Mouse (Mus musculus) hindbrain, embryonic 16.5 days (tissue): ENCODE data around the gene C330021F23Rik. TPM values are rescaled to one million over a fixed set of nuclear protein-coding genes. Genes with fewer than 3 reads are reported as not detected.
A peak's percentile ranks its signal among the peaks of the same experiment; 100 is the strongest.

Source experiments
- ATAC-seq: fragments of 200-750 bp; cut with Nextera tagmentation; 2 replicates; pipeline ENCODE4 v1.8.0; 2017; ENCODE audit warnings: moderate TSS enrichment, moderate library complexity
- H3K27ac ChIP-seq: fragments of 300-500 bp; sonication (generic); 2 replicates; pipeline ENCODE4 v1.5.1; 2014; ENCODE audit warnings: low read depth, mild to moderate bottlenecking, control low read depth, low read length, moderate library complexity
- H3K27me3 ChIP-seq: fragments of 300-500 bp; sonication (generic); replicated peaks from 2 replicates; pipeline ENCODE4 v1.6.1; 2014; ENCODE audit warnings: low read length; ENCODE audit not compliant: control insufficient read depth, insufficient read depth
- H3K36me3 ChIP-seq: fragments of 300-500 bp; sonication (generic); 2 replicates; pipeline ENCODE4 v1.6.1; 2014; ENCODE audit warnings: mild to moderate bottlenecking, low read length, moderate library complexity, mixed read lengths; ENCODE audit not compliant: control insufficient read depth, insufficient read depth
- H3K4me1 ChIP-seq: fragments of 300-500 bp; sonication (generic); 2 replicates; pipeline ENCODE4 v1.6.1; 2014; ENCODE audit warnings: low read depth, low read length; ENCODE audit not compliant: control insufficient read depth, insufficient read depth
- H3K4me2 ChIP-seq: fragments of 300-500 bp; sonication (generic); 2 replicates; pipeline ENCODE4 v1.6.1; 2014; ENCODE audit warnings: mild to moderate bottlenecking, low read length, control low read depth, moderate library complexity
- H3K4me3 ChIP-seq: fragments of 300-500 bp; sonication (generic); 2 replicates; pipeline ENCODE4 v1.5.1; 2014; ENCODE audit warnings: mild to moderate bottlenecking, low read length, control low read depth, moderate library complexity
- H3K9ac ChIP-seq: fragments of 300-500 bp; sonication (generic); 2 replicates; pipeline ENCODE4 v1.6.1; 2014; ENCODE audit warnings: low read depth, mild to moderate bottlenecking, control low read depth, low read length, moderate library complexity
- H3K9me3 ChIP-seq: fragments of 300-500 bp; sonication (generic); 2 replicates; pipeline ENCODE4 v1.6.1; 2014; ENCODE audit warnings: mild to moderate bottlenecking, low read length, moderate library complexity; ENCODE audit not compliant: control insufficient read depth
- WGBS: fragments of 180-500 bp; shearing (Covaris S2); extraction: QIAGEN DNeasy Blood & Tissue Kit; methylation state at CpG from one replicate; pipeline ENCODE4 v1.1.7; 2014; 5-methylcytosine and 5-hydroxymethylcytosine counted together
- polyA plus RNA-seq: library from polyadenylated mRNA; unstranded; fragments of >200 nt; fragmentation: Nextera tagmentation; extraction: Ambion mirVana; gene quantifications from 2 replicates; pipeline ENCODE4 v1.2.1, GENCODE M21; 2015

The C330021F23Rik gene
- 0.36 and 0.39 TPM in 2 replicates for polyA plus RNA-seq

- Histone ChIP-seq H3K9me3 (no peaks in the 10 kb centered on the region), H3K4me1 (no peaks in the 10 kb centered on the region; the same call in 1 of the 2 replicates), H3K27me3 (no peaks in the 10 kb centered on the region), H3K27ac (no peak within 1 kb of the TSS), H3K4me3 (peak within 1 kb of the TSS; percentile 19), H3K4me2 (peak within 1 kb of the TSS; percentile 49), H3K9ac (peak within 1 kb of the TSS; percentile 35; the same call in 1 of the 2 replicates), H3K36me3 (no peaks in the 10 kb centered on the region)
- ATAC-seq, result peak; percentile 67; the same call in 1 of the 2 replicates
- WGBS, result 0% methylated on average over 12 of the region's 12 CpGs
These were observed at the start of gene C330021F23Rik for GRCm38 (mm10) chr8:3567641-3568371. Gene C330021F23Rik (plus strand): TSS chr8:3567990.

GRCm38 (mm10) chr8:3522007-3522697 is 45.6 kb upstream of the C330021F23Rik start:
- Histone ChIP-seq H3K9ac (no peak overlapping the region), H3K27me3 (no peaks in the 10 kb centered on the region), H3K9me3 (no peaks in the 10 kb centered on the region), H3K4me1 (peaks cover 7% of the 10 kb centered on the region), H3K4me3 (no peak overlapping the region), H3K4me2 (no peak overlapping the region), H3K27ac (no peak overlapping the region), H3K36me3 (peaks cover 31% of the 10 kb centered on the region)
- 91% methylated on average over 13 of the region's 13 CpGs for WGBS
- ATAC-seq, result no peak

- WGBS, result 92% methylated on average over 5 of the region's 5 CpGs
- H3K4me2 ChIP-seq, result no peak overlapping the region
- H3K9ac ChIP-seq, result no peak overlapping the region
- H3K27me3 ChIP-seq, result no peaks in the 10 kb centered on the region
- H3K27ac ChIP-seq, result no peak overlapping the region
- H3K9me3 ChIP-seq, result no peaks in the 10 kb centered on the region
- no peak for ATAC-seq
- peaks cover 27% of the 10 kb centered on the region for H3K36me3 ChIP-seq
- no peak overlapping the region for H3K4me3 ChIP-seq
- H3K4me1 ChIP-seq, result no peaks in the 10 kb centered on the region
These were observed 37.0 kb upstream of the C330021F23Rik start for GRCm38 (mm10) chr8:3530816-3531215.

- Histone ChIP-seq H3K4me2 (no peak overlapping the region), H3K4me3 (no peak overlapping the region), H3K27me3 (no peaks in the 10 kb centered on the region), H3K9ac (no peak overlapping the region), H3K27ac (no peak overlapping the region), H3K36me3 (peaks cover 26% of the 10 kb centered on the region), H3K9me3 (no peaks in the 10 kb centered on the region), H3K4me1 (no peaks in the 10 kb centered on the region)
- no peak for ATAC-seq
- 96% methylated on average over 17 of the region's 18 CpGs for WGBS
These were observed 35.9 kb upstream of the C330021F23Rik start for GRCm38 (mm10) chr8:3531936-3532335.

- Histone ChIP-seq H3K9me3 (no peaks in the 10 kb centered on the region), H3K27ac (no peak overlapping the region), H3K36me3 (peaks cover 44% of the 10 kb centered on the region), H3K4me1 (no peaks in the 10 kb centered on the region), H3K4me3 (no peak overlapping the region), H3K27me3 (no peaks in the 10 kb centered on the region), H3K9ac (no peak overlapping the region), H3K4me2 (no peak overlapping the region)
- no peak for ATAC-seq
- WGBS, result 63% methylated on average over 15 of the region's 15 CpGs
These were observed 31.5 kb upstream of the C330021F23Rik start for GRCm38 (mm10) chr8:3536053-3536841.

GRCm38 (mm10) chr8:3536940-3537339 is 30.9 kb upstream of the C330021F23Rik start:
- no peak for ATAC-seq

GRCm38 (mm10) chr8:3537666-3538065 is 30.1 kb upstream of the C330021F23Rik start:
- no peaks in the 10 kb centered on the region for H3K27me3 ChIP-seq
- H3K27ac ChIP-seq, result no peak overlapping the region
- no peak overlapping the region for H3K9ac ChIP-seq
- H3K4me1 ChIP-seq, result no peaks in the 10 kb centered on the region
- no peak for ATAC-seq
- no peaks in the 10 kb centered on the region for H3K9me3 ChIP-seq
- H3K4me3 ChIP-seq, result no peak overlapping the region
- peaks cover 41% of the 10 kb centered on the region for H3K36me3 ChIP-seq
- 95% methylated on average over 26 of the region's 26 CpGs for WGBS
- H3K4me2 ChIP-seq, result no peak overlapping the region

More at GRCm38 (mm10) chr8:3536940-3537339, 30.9 kb upstream of the C330021F23Rik start:
- 94% methylated on average over 9 of the region's 9 CpGs for whole genome bisulfite sequencing
- Histone ChIP-seq H3K36me3 (peaks cover 42% of the 10 kb centered on the region), H3K9ac (no peak overlapping the region), H3K27me3 (no peaks in the 10 kb centered on the region), H3K4me3 (no peak overlapping the region), H3K27ac (no peak overlapping the region), H3K4me1 (no peaks in the 10 kb centered on the region), H3K9me3 (no peaks in the 10 kb centered on the region), H3K4me2 (no peak overlapping the region)

- peaks cover 52% of the 10 kb centered on the region for H3K36me3 ChIP-seq
- no peak overlapping the region for H3K4me3 ChIP-seq
- H3K9ac ChIP-seq, result no peak overlapping the region
- no peaks in the 10 kb centered on the region for H3K27me3 ChIP-seq
- H3K4me1 ChIP-seq, result no peaks in the 10 kb centered on the region
- H3K27ac ChIP-seq, result no peak overlapping the region
- ATAC-seq, result no peak
- no peaks in the 10 kb centered on the region for H3K9me3 ChIP-seq
- no peak overlapping the region for H3K4me2 ChIP-seq
- 84% methylated on average over 7 of the region's 7 CpGs for WGBS
These were observed 28.6 kb upstream of the C330021F23Rik start for GRCm38 (mm10) chr8:3539146-3539545.

GRCm38 (mm10) chr8:3540076-3540475 is 27.7 kb upstream of the C330021F23Rik start:
- peaks cover 61% of the 10 kb centered on the region for H3K36me3 ChIP-seq
- H3K4me1 ChIP-seq, result no peaks in the 10 kb centered on the region
- ATAC-seq, result no peak
- H3K9ac ChIP-seq, result no peak overlapping the region
- H3K4me3 ChIP-seq, result no peak overlapping the region
- H3K4me2 ChIP-seq, result no peak overlapping the region
- H3K9me3 ChIP-seq, result no peaks in the 10 kb centered on the region
- 94% methylated on average over 4 of the region's 4 CpGs for WGBS
- no peaks in the 10 kb centered on the region for H3K27me3 ChIP-seq
- H3K27ac ChIP-seq, result no peak overlapping the region
